Mouse (Mus musculus) ES-E14 (cell line): ENCODE measurements around the gene Aanat.

Experiments
- CHD2 ChIP-seq: IDR thresholded peaks from 2 replicates; pipeline ENCODE4 v1.6.1; 2014; ENCODE audit warnings: mild to moderate bottlenecking, low read depth, low read length, inconsistent platforms
- HCFC1 ChIP-seq: IDR thresholded peaks from 2 replicates; pipeline ENCODE4 v1.6.1; 2012; ENCODE audit warnings: low read length, inconsistent platforms, borderline replicate concordance; ENCODE audit not compliant: insufficient read depth
- MAFK ChIP-seq: IDR thresholded peaks from 2 replicates; pipeline ENCODE4 v1.6.1; 2014; ENCODE audit warnings: mild to moderate bottlenecking, low read depth, low read length, inconsistent platforms; ENCODE audit not compliant: insufficient read depth

GRCm38 (mm10) chr11:116580711-116581375 lies 5.4 kb upstream of the Aanat start:
- no peak for TF ChIP-seq CHD2
- no peak for TF ChIP-seq MAFK
- 0 out of 2 replicates have a peak, but pooled peaks have one; percentile 39 for TF ChIP-seq HCFC1
